Mouse (Mus musculus): ENCODE results near the gene Tmtc2. TPM values are rescaled to one million over a fixed set of nuclear protein-coding genes. Genes with fewer than 3 reads are reported as not detected.

Tmtc2 gene
- polyA plus RNA-seq, 1 experiment, result 14.5 TPM

GRCm38 (mm10) chr10:105200092-105200491 lies 374.2 kb downstream of the Tmtc2 start:
- TF ChIP-seq POLR2A (IDR thresholded peaks at IDR 0.05; ENCODE audit: borderline replicate concordance, extremely low read depth, insufficient read depth, insufficient read length, poor library complexity, severe bottlenecking) (no peak), CTCF (IDR thresholded peaks at IDR 0.05; ENCODE audit: borderline replicate concordance, extremely low read depth, insufficient read depth, insufficient read length) (no peak)
- DNase-seq (ENCODE audit: low read depth), result peak; percentile 71

- TF ChIP-seq POLR2A (IDR thresholded peaks at IDR 0.05; ENCODE audit: borderline replicate concordance, extremely low read depth, insufficient read depth, insufficient read length, poor library complexity, severe bottlenecking) (no peak), CTCF (IDR thresholded peaks at IDR 0.05; ENCODE audit: borderline replicate concordance, extremely low read depth, insufficient read depth, insufficient read length) (no peak)
- no peak for DNase-seq (ENCODE audit: low read depth)
These were observed 374.7 kb downstream of the Tmtc2 start for GRCm38 (mm10) chr10:105199515-105199914.

- TF ChIP-seq CTCF (IDR thresholded peaks at IDR 0.05; ENCODE audit: borderline replicate concordance, extremely low read depth, insufficient read depth, insufficient read length) (no peak), POLR2A (IDR thresholded peaks at IDR 0.05; ENCODE audit: borderline replicate concordance, extremely low read depth, insufficient read depth, insufficient read length, poor library complexity, severe bottlenecking) (no peak)
- DNase-seq (ENCODE audit: low read depth), result no peak
These were observed 378.9 kb downstream of the Tmtc2 start for GRCm38 (mm10) chr10:105195377-105195776.

- TF ChIP-seq POLR2A (IDR thresholded peaks at IDR 0.05; ENCODE audit: borderline replicate concordance, extremely low read depth, insufficient read depth, insufficient read length, poor library complexity, severe bottlenecking), result no peak
These were observed 380.3 kb downstream of the Tmtc2 start for GRCm38 (mm10) chr10:105193756-105194460.

GRCm38 (mm10) chr10:105192071-105192470 lies 382.2 kb downstream of the Tmtc2 start:
- no peak for TF ChIP-seq CTCF (IDR thresholded peaks at IDR 0.05; ENCODE audit: borderline replicate concordance, extremely low read depth, insufficient read depth, insufficient read length)
- no peak for TF ChIP-seq POLR2A (IDR thresholded peaks at IDR 0.05; ENCODE audit: borderline replicate concordance, extremely low read depth, insufficient read depth, insufficient read length, poor library complexity, severe bottlenecking)
- DNase-seq (ENCODE audit: low read depth), result no peak

More at GRCm38 (mm10) chr10:105193756-105194460, 380.3 kb downstream of the Tmtc2 start:
- no peak for DNase-seq (ENCODE audit: low read depth)

- DNase-seq (ENCODE audit: low read depth), result peak; percentile 15
- TF ChIP-seq CTCF (IDR thresholded peaks at IDR 0.05; ENCODE audit: borderline replicate concordance, extremely low read depth, insufficient read depth, insufficient read length), result no peak
- no peak for TF ChIP-seq POLR2A (IDR thresholded peaks at IDR 0.05; ENCODE audit: borderline replicate concordance, extremely low read depth, insufficient read depth, insufficient read length, poor library complexity, severe bottlenecking)
These were observed 384.5 kb downstream of the Tmtc2 start for GRCm38 (mm10) chr10:105189746-105190145.

GRCm38 (mm10) chr10:105186636-105187035 lies 387.6 kb downstream of the Tmtc2 start:
- TF ChIP-seq CTCF (IDR thresholded peaks at IDR 0.05; ENCODE audit: borderline replicate concordance, extremely low read depth, insufficient read depth, insufficient read length), result no peak
- TF ChIP-seq POLR2A (IDR thresholded peaks at IDR 0.05; ENCODE audit: borderline replicate concordance, extremely low read depth, insufficient read depth, insufficient read length, poor library complexity, severe bottlenecking), result no peak
- DNase-seq (ENCODE audit: low read depth), result no peak

GRCm38 (mm10) chr10:105168443-105169102 lies 405.7 kb downstream of the Tmtc2 start:
- DNase-seq (ENCODE audit: low read depth), result no peak

GRCm38 (mm10) chr10:105165291-105165690 lies 409.0 kb downstream of the Tmtc2 start:
- TF ChIP-seq CTCF (IDR thresholded peaks at IDR 0.05; ENCODE audit: borderline replicate concordance, extremely low read depth, insufficient read depth, insufficient read length) (no peak), POLR2A (IDR thresholded peaks at IDR 0.05; ENCODE audit: borderline replicate concordance, extremely low read depth, insufficient read depth, insufficient read length, poor library complexity, severe bottlenecking) (no peak)
- no peak for DNase-seq (ENCODE audit: low read depth)

More at GRCm38 (mm10) chr10:105168443-105169102, 405.7 kb downstream of the Tmtc2 start:
- TF ChIP-seq POLR2A (IDR thresholded peaks at IDR 0.05; ENCODE audit: borderline replicate concordance, extremely low read depth, insufficient read depth, insufficient read length, poor library complexity, severe bottlenecking) (no peak), CTCF (IDR thresholded peaks at IDR 0.05; ENCODE audit: borderline replicate concordance, extremely low read depth, insufficient read depth, insufficient read length) (no peak)

- no peak for DNase-seq (ENCODE audit: low read depth)
- TF ChIP-seq POLR2A (IDR thresholded peaks at IDR 0.05; ENCODE audit: borderline replicate concordance, extremely low read depth, insufficient read depth, insufficient read length, poor library complexity, severe bottlenecking) (no peak), CTCF (IDR thresholded peaks at IDR 0.05; ENCODE audit: borderline replicate concordance, extremely low read depth, insufficient read depth, insufficient read length) (no peak)
These were observed 420.5 kb downstream of the Tmtc2 start for GRCm38 (mm10) chr10:105153789-105154188.

- no peak for DNase-seq (ENCODE audit: low read depth)
- no peak for TF ChIP-seq POLR2A (IDR thresholded peaks at IDR 0.05; ENCODE audit: borderline replicate concordance, extremely low read depth, insufficient read depth, insufficient read length, poor library complexity, severe bottlenecking)
These were observed 429.9 kb downstream of the Tmtc2 start for GRCm38 (mm10) chr10:105144382-105144781.

GRCm38 (mm10) chr10:105142201-105142600 lies 432.1 kb downstream of the Tmtc2 start:
- no peak for DNase-seq (ENCODE audit: low read depth)
- no peak for TF ChIP-seq CTCF (IDR thresholded peaks at IDR 0.05; ENCODE audit: borderline replicate concordance, extremely low read depth, insufficient read depth, insufficient read length)
- TF ChIP-seq POLR2A (IDR thresholded peaks at IDR 0.05; ENCODE audit: borderline replicate concordance, extremely low read depth, insufficient read depth, insufficient read length, poor library complexity, severe bottlenecking), result no peak
